7 mouse cellular contexts compared by ENCODE assay signal in genomic region chr12:52097049-52097649, GRCm38 (mm10). TPM values are rescaled to one million over a fixed set of nuclear protein-coding genes. Genes with fewer than 3 reads are reported as not detected.
DNase-seq lines count a peak whose midpoint lies in the region; ATAC-seq and TF ChIP-seq lines count a peak whose summit lies in the region.

No protein-coding gene starts in this region.

- no peaks in the 10 kb centered on the region for H3K4me1 ChIP-seq in lung, embryonic 14.5 days (ENCODE audit: insufficient read depth)
- peaks cover 11% of the 10 kb centered on the region for H3K4me1 ChIP-seq in forebrain, embryonic 10.5 days
- H3K4me1 ChIP-seq in limb, embryonic 10.5 days, result peaks cover 4% of the 10 kb centered on the region
- no peaks in the 10 kb centered on the region for H3K4me1 ChIP-seq in olfactory bulb, adult 2 months (ENCODE audit: control insufficient read depth, insufficient read depth, low read length)

- peak; percentile 59 for ATAC-seq in lung, embryonic 14.5 days (ENCODE audit: insufficient read depth)

- peak overlapping the region; percentile 61 for H3K4me2 ChIP-seq in lung, embryonic 14.5 days

- no peaks in the 10 kb centered on the region for H3K27me3 ChIP-seq in lung, embryonic 14.5 days (ENCODE audit: insufficient read depth, low read length)
- no peaks in the 10 kb centered on the region for H3K27me3 ChIP-seq in forebrain, embryonic 10.5 days (ENCODE audit: poor library complexity, severe bottlenecking)
- H3K27me3 ChIP-seq in limb, embryonic 10.5 days (ENCODE audit: low read depth, poor library complexity, severe bottlenecking), result no peaks in the 10 kb centered on the region

- H3K27ac ChIP-seq in lung, embryonic 14.5 days (ENCODE audit: low read depth), result no peak overlapping the region
- H3K27ac ChIP-seq in forebrain, embryonic 10.5 days, result peak overlapping the region; percentile 94
- H3K27ac ChIP-seq in limb, embryonic 10.5 days, result peak overlapping the region; percentile 95; the same call in 1 of the 2 replicates
- H3K27ac ChIP-seq in olfactory bulb, adult 2 months (ENCODE audit: insufficient read depth, low read depth, low read length), result no peak overlapping the region

- WGBS in lung, embryonic 14.5 days, result 70% methylated on average over 13 of the region's 13 CpGs
- 73% methylated on average over 13 of the region's 13 CpGs for WGBS in forebrain, embryonic 10.5 days
- WGBS in limb, embryonic 10.5 days, result 70% methylated on average over 13 of the region's 13 CpGs
- 70% methylated on average over 13 of the region's 13 CpGs for WGBS in olfactory bulb, adult 2 months

- H3K36me3 ChIP-seq in lung, embryonic 14.5 days (ENCODE audit: insufficient read depth), result no peaks in the 10 kb centered on the region
- H3K36me3 ChIP-seq in forebrain, embryonic 10.5 days (replicated peaks), result no peaks in the 10 kb centered on the region
- no peaks in the 10 kb centered on the region for H3K36me3 ChIP-seq in limb, embryonic 10.5 days

- peak overlapping the region; percentile 76; the same call in 1 of the 2 replicates for H3K9ac ChIP-seq in lung, embryonic 14.5 days

- no peak for TF ChIP-seq CTCF in lung, embryonic 14.5 days (IDR thresholded peaks at IDR 0.05; ENCODE audit: low read depth)
- no peak for TF ChIP-seq CTCF in olfactory bulb, adult 2 months (IDR thresholded peaks at IDR 0.05; ENCODE audit: insufficient read depth, low read depth, low read length)

- peak overlapping the region; percentile 70 for H3K4me3 ChIP-seq in lung, embryonic 14.5 days (ENCODE audit: low read depth, low read length)
- H3K4me3 ChIP-seq in forebrain, embryonic 10.5 days, result peak overlapping the region; percentile 83
- peak overlapping the region; percentile 95 for H3K4me3 ChIP-seq in limb, embryonic 10.5 days
- H3K4me3 ChIP-seq in olfactory bulb, adult 2 months (ENCODE audit: insufficient read depth, low read depth, low read length), result 0 out of 2 replicates have a peak overlapping the region, but pooled peaks have one; percentile 78

- DNase-seq in lung, embryonic 14.5 days, result no peak
- DNase-seq in lung, postnatal 25 days (ENCODE audit: low spot score), result no peak
- DNase-seq in forebrain, embryonic 10.5 days (ENCODE audit: extremely low spot score, low spot score), result no peak
- no peak for DNase-seq in limb, embryonic 10.5 days (ENCODE audit: low spot score)
- no peak for DNase-seq in frontal cortex, postnatal 25 days (ENCODE audit: low spot score in 2 of 2)
- no peak for DNase-seq in urinary bladder, postnatal 14 days (ENCODE audit: low spot score)

- no peak for TF ChIP-seq POLR2A in olfactory bulb, adult 2 months (IDR thresholded peaks at IDR 0.05; ENCODE audit: insufficient read depth, low read depth, low read length)

- H3K9me3 ChIP-seq in lung, embryonic 14.5 days (ENCODE audit: low read depth, low read length), result no peaks in the 10 kb centered on the region
- no peaks in the 10 kb centered on the region for H3K9me3 ChIP-seq in forebrain, embryonic 10.5 days
- H3K9me3 ChIP-seq in limb, embryonic 10.5 days (replicated peaks), result no peaks in the 10 kb centered on the region

RNA-seq across cellular contexts. Expression of gene Nubpl, which starts 0.4 kb away (rescaled TPM):
- 13.9 and 16.3 TPM in 2 replicates for polyA plus RNA-seq in lung, embryonic 14.5 days (2014; fragmentation: Nextera tagmentation; extraction: Ambion mirVana)
- 20.9 and 21.2 TPM in 2 replicates for polyA plus RNA-seq in forebrain, embryonic 10.5 days (2016; fragmentation: Nextera tagmentation; extraction: Ambion mirVana)
- 18.3 and 18.5 TPM in 2 replicates for polyA plus RNA-seq in limb, embryonic 10.5 days (2016; fragmentation: Nextera tagmentation; extraction: Ambion mirVana)
- not detected in 2 replicates for polyA plus RNA-seq in olfactory bulb, adult 2 months (2012; ENCODE audit: insufficient read depth, insufficient read length, low replicate concordance, missing spikeins)

Comparison
In these comparisons a context has a peak if more than half of its experiments do, and no peak if none do; other contexts are left out.
1. H3K27ac ChIP-seq: peak in forebrain, embryonic 10.5 days (single experiment) and limb, embryonic 10.5 days (single experiment); none in lung, embryonic 14.5 days (single experiment) and olfactory bulb, adult 2 months (single experiment).
2. RNA of gene Nubpl, which starts 0.4 kb away (polyA plus RNA-seq): 20.9 to 21.2 TPM in forebrain, embryonic 10.5 days, 18.3 to 18.5 TPM in limb, embryonic 10.5 days and 13.9 to 16.3 TPM in lung, embryonic 14.5 days; not detected in olfactory bulb, adult 2 months; every median in the first group is over 10 times any median in the second.
3. Peak in every context shown above with its lines, with median percentiles within 50 percentile points of each other: H3K4me3 ChIP-seq.